Mouse (Mus musculus): ENCODE data around the gene Llgl1.

DNA sequence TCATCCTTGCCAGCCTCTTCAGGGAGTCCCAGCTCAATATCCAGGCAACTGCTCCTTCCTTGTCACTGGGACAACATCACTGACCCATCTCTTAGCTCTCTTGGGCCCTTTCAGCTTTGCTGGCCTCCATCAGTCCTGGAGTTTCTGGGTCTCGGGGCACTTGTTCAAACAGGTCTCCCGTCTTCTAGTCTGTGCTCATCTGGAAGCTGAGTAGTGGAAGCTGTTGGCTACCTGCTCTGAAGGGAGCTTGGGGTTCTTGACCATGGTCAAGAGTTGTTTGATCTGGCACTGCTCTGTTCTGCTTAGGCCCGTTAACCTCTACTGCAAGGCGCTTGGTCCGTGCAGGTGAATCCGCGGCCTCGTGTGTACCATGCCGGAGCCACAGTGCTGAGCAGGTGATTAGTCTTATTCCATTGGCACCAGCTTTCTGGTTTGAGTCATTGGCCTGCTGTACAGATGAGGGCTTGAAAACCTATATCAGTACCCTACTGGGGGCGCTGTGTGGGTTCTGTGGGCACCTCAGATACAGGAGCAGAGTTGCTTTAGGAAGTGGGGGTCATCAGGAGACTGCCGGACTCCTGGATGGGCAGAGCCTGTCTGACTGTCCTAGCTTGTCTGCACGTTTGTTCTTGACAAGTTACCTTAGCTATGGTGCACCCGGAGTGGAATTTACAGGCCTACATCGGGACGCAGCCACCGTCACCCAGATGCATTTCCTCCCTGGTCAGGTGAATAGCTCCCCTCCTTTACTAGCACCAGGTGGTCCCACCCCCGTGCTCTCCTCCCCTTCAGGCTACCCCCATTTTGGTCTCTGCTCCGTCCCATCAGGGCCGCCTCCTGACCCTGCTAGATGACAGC, 4.7 kb downstream of the Llgl1 start:
- TF ChIP-seq CTCF (IDR thresholded peaks at IDR 0.05; ENCODE audit: insufficient read depth, low read length) (no peak), POLR2A (IDR thresholded peaks at IDR 0.05; ENCODE audit: borderline replicate concordance, extremely low read depth, low read depth, low read length) (no peak)
